Mouse (Mus musculus) small intestine, adult 2 months (tissue): ENCODE data around the gene Gm20388.

ENCODE experiments used
- CTCF ChIP-seq: fragments of 200-500 bp; IDR thresholded peaks from 2 replicates; pipeline ENCODE4 v1.5.1; 2012; ENCODE audit warnings: low read depth, mild to moderate bottlenecking, control low read depth, inconsistent platforms, low read length, moderate library complexity, mixed read lengths; ENCODE audit not compliant: insufficient replicate concordance, insufficient read length; ENCODE audit errors: extremely low read depth
- POLR2A ChIP-seq: fragments of 200-500 bp; IDR thresholded peaks from 2 replicates; pipeline ENCODE4 v1.6.1; 2012; ENCODE audit warnings: low read depth, mild to moderate bottlenecking, control low read depth, inconsistent platforms, low read length, moderate library complexity

DNA sequence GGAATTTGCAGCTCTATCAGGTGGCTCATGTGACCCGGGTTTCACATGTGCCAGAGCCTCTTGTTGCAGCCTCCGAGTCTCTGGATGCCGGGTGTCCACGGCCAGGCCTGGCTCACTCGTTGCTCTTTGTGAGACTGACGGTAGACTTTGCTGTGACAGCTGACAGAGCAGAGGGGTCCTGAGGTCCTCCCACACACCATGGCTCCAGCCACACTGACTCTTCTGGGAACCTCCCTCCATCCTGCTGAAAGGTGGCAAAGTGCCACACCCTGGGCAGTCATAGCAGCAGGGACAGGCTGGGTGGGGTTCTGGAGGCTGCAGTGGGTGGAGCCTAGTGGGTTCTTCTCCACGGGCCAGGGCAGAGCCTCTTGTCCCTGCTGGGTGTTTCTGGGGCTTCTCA is 1849.8 kb downstream of the Gm20388 start:
- TF ChIP-seq CTCF (no peak), POLR2A (no peak)
